Mouse (Mus musculus) mature B cell (primary cell): ENCODE results near the gene Dennd6b.

Experiments
- in situ Hi-C: fragments of 300-500 bp; cut with MboI; formaldehyde crosslinking; loops from 2 replicates; pipeline ENCODE4 v1.14.3; 2019

Dennd6b gene

DNA sequence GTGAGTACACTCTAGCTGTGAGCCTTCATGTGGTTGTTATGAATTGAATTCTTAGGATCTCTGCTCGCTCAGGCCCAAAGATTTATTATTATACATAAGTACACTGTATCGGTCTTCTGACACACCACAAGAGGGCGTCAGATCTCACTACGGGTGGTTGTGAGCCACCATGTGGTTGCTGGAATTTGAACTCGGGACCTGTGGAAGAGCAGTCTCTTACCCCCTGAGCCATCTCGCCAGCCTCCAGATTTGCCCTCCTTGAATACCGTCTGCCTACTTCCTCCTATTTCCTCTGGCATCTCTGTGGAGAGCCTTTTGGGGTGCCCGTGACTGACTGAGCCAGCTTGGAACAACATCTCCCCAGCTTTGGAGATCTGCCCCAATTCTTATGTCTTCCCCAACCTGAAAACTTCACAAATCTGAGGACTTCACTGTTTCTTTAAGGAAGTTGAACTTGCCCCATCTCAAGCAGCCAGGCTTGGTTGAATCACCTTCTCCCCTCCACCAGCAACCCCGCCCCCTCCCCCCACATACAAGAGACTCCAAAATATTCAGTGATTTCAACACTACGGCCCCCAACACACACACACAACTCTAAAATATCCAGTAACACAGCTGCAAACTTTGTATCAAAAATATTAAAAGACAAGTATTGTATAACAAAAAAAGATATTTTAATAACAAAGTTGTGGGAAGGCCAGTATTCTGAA, 14.6 kb downstream of the Dennd6b start:
- in situ Hi-C loops: no loop called here

DNA sequence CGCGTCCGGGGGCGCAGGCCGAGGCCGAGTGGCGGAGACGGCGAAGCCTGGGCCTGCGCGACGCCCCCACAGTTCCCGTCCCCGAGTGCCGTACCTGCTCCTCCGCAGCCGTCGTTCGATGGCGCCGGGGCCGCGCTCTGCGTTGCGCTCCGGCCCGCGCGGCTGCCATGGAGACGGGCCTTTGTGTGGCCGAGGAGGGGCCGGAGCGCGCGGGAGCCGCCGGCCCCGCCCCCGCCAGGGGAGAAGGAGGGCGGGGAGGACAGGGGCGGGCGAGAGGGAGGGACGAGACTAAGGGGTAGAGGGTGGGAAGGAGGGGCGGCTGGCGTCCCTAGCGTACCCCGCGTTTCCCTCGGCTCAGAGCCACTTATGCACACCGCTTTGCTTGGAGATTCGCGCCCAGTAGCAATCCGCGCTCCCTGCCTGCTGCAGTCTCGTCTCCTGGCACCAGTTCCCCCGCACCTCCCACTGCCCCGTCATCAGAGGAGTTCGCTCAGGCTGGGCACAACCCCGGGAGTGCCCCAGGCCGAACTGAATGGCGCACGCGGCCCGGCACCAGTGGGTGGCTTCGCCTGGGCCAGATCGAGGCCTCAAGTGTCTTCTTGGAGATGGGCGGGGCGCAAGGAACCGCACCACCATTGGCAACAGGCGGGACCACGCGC, 15.6 kb downstream of the Dennd6b start, which contains the start of gene Plxnb2:
Gene Plxnb2 (minus strand): TSS at position 218 of the 659 bp plus-strand sequence.
- in situ Hi-C loops: no loop called here

- in situ Hi-C loops: no loop called here
Observed at GRCm38 (mm10) chr15:89180081-89180541, 16.2 kb downstream of the Dennd6b start.

- in situ Hi-C loops: no loop called here
Observed at GRCm38 (mm10) chr15:89179630-89179964, 16.7 kb downstream of the Dennd6b start.

GRCm38 (mm10) chr15:89178954-89179629, 17.2 kb downstream of the Dennd6b start:
- in situ Hi-C loops: no loop called here

GRCm38 (mm10) chr15:89178260-89178860, 17.9 kb downstream of the Dennd6b start:
- in situ Hi-C loops: no loop called here

DNA sequence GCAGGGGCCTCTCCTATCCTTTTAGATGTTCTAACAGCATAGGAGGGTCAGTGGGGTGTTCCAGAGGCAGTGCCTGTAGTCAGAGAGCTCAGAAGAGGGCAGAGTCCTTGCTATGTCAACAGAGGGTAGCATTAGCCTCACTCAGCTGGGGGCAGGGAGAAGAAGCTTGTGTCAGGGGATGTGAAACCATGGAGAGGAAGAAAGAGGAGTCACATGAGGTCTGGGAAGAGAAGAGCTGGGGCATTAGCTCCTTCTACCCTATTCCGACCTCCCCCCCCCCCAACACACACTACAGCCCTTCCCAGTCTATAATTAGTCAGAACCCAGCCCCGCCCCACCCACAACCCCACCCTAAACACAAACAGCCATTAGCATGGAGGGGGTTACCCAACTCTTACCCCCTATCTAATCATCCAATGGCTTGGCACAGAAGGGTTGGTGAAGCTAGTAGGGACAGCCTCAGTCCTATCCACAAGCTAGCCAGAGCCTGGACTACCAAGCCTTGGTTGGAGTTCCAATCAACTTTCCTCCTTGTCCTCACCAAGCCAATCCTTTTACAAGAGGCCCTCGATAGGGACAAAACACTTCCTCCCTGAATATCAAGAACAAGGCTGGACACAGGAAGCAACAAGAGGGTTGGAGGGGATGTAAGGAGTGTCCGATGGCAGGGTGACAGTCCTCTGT, 18.6 kb downstream of the Dennd6b start:
- in situ Hi-C loops: no loop called here

DNA sequence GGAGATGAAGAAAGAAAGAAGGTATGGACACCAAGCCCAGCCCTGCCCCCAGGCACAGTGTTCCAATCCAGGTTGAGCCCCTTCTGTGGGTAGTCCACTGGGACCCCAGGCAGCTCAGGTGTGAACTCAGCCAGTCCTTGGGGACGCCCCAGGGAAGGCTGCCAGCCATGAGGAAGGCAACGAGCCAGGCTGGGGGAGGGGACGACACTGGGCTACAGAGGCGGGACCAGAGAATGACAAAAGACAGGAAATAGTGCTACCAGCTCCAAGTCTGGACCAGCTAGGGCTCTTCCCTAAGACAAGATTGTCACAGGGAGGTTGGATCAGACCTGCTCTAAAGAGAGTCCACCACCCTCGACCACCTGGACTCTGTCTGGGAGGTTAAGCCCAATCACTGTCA, 19.2 kb downstream of the Dennd6b start:
- in situ Hi-C loops: no loop called here

DNA sequence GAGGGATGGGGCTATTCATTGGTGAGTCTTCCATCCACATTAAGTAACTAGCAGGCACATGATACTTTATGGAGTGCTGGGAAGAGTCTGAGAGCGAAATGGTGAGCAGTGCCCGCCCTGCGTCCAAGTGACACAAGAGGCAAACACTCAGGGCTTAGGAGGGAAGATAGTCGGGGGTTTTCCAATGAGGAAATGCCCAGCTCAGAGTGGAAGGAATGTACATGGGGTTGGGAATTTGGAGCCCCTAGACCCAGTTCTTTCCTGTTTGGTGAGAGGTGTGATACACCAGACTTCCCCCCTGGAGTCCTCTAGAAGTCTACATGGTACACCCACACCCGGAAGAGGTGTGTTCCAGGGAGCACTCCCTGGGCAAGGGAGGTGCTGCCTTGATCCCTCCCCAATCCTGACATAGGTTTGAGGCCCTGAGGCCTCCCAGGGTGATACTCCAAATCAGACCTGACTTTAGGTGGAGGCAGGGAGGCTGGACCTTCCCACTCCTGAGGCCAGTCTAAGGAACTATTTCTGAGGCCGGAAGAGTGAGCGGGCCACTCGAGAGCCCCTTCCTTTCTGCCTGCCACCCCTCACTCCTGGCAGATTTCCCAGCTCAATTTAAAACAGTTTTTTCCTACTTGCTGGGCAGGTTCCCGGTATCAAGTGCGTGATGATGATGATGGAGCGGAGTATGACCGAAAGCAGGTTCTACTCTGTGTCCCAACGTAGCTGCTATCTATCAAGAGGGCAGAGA, 20.7 kb downstream of the Dennd6b start:
- in situ Hi-C loops: no loop called here

GRCm38 (mm10) chr15:89174889-89175339, 21.4 kb downstream of the Dennd6b start:
- in situ Hi-C loops: no loop called here

DNA sequence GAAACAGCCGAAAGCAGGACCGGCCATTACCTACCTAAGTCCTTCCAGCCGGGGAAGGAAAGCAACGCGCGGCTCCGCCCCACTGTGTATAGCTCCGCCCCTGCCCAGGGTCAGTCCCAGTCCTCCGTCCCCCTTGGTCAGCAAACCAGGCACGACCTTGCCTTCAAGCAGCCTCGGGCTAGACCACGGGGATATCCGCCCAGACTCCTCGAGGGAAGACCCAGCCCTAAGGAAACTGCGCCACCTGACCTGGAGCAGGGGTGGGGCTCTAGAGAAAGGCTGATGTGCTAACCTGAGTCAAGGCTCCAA, 22.4 kb downstream of the Dennd6b start:
- in situ Hi-C loops: no loop called here

- in situ Hi-C loops: no loop called here
Observed at GRCm38 (mm10) chr15:89173024-89173905, 23.0 kb downstream of the Dennd6b start.

GRCm38 (mm10) chr15:89172276-89172935, 23.9 kb downstream of the Dennd6b start:
- in situ Hi-C loops: no loop called here

DNA sequence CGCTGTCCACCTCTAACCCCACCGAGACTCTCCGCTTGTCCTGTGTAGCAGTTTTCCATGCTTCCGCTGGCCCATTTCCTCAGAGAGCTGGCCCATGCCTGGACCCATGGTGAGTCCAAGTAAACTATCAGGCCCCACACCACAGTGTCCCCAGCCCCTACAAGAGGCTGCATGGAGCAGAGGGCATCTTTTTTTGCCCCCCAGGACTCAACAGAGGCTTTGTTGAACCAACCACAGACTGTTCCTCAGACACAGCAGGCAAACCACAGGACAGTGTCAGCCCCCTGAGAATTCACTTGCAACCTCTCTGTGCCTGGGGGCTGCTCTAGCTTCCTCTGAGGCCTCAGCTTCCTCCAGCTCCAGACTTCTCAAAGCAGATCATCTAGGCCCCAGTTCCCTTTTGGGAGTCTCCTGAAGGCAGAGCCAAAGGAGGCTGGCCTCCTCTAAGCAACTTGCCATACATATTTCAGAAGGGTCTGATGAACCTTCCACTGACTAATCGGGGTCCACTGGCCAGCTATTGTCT, 24.7 kb downstream of the Dennd6b start:
- in situ Hi-C loops: no loop called here

- in situ Hi-C loops: no loop called here
Observed at GRCm38 (mm10) chr15:89170102-89170501, 26.2 kb downstream of the Dennd6b start.

DNA sequence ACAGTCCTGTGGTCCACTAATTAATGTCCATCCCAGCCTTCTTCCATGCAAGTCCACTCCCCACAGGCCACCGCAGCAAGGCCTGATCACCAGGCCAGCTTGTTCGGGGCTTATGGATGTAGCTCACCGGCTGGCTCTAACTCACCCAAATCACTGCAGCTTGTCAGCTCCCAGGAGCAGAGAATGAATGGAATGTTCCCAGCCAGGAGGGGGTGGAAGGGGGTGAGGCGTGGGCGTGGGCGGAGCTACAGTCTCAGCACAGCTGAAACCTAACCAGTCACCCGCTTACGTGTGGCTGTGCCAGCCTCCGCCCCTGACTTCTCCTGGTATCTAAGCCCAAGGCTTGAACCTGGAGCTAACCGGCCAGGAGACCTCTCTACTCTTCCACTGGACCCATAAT, 26.9 kb downstream of the Dennd6b start:
- in situ Hi-C loops: no loop called here

DNA sequence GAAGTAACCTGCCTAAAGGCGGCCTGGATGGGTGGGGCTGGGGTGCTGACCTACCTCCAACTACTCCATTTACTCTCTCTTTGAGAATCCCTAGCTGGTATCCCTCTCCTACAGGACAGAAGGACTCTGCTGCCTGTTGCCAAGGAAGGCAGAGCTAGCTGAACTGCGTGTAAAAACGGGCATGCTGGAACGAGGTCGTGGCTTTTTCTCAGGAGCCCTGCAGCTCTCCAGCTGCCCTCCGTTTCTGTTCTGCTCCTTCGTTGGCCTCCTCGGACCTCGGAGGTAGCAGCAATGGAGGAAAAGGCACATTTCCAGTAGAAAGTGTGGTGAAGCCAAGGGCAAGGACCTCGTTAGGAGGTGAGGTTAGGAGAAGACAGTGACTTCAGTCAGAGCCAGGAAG, 27.4 kb downstream of the Dennd6b start:
- in situ Hi-C loops: no loop called here

DNA sequence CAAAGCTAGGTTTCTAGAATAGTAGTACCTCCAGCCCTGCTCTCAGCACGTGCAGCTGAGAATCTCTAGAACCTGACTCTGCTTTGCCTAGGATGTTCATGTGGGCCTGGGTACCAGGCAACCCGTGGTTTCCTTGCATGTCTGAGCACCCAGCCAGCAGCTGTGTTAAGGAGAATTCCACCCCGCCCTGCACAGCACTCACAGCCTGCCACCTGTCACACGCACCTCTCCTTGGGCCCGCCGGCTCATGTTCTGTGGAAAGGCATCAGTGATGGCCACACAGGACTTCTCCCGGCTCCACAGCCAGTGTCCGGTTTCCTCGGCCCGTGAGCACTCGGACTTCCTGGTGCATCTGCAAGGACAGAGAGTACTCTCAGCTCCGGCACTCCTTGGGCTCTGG, 30.8 kb downstream of the Dennd6b start:
- in situ Hi-C loops: no loop called here

DNA sequence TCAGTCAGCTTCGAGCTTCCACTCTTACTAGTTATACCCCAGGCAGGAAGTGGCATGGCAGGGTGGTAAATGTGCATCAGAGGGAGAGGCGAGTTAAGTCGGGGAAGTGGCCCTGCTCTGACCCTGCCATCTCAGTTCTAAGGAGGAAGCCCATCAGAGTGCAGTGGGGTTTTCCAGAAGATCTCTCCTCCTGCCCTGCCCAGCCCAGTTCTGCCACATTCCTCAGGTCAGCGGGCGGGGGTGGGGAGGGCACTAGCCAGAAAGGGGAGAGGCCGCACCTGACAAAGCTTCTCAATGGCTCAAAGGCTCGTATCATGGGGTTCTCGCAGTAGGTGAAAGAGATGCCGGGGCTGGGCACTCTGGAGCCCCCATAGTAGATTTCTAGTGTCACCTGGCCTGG, 34.9 kb downstream of the Dennd6b start:
- in situ Hi-C loops: no loop called here

GRCm38 (mm10) chr15:89158516-89158915, 37.8 kb downstream of the Dennd6b start:
- in situ Hi-C loops: no loop called here
